Mouse (Mus musculus) gastrocnemius, adult 18-20 months (tissue): ENCODE measurements around the gene Olfr1174-ps. TPM values are rescaled to one million over a fixed set of nuclear protein-coding genes. Genes with fewer than 3 reads are reported as not detected.

ENCODE experiments used
- DNase-seq: peaks from one replicate; pipeline ENCODE4 v3.0.0; 2021; ENCODE audit warnings: low spot score
- long read RNA-seq, 2 experiments: library from polyadenylated mRNA; stranded (forward); transcript quantifications; one replicate each; pipeline ENCODE4 v2.0.0; 2021
- total RNA-seq, 2 experiments: library from RNA; stranded (reverse); gene quantifications; 2 replicates each; pipeline ENCODE4 v1.2.3; 2021

Gene Olfr1174-ps
- total RNA-seq, result not detected
- long read RNA-seq, experiment 1, result 0 reads
- long read RNA-seq, experiment 2, result 0 reads

DNA sequence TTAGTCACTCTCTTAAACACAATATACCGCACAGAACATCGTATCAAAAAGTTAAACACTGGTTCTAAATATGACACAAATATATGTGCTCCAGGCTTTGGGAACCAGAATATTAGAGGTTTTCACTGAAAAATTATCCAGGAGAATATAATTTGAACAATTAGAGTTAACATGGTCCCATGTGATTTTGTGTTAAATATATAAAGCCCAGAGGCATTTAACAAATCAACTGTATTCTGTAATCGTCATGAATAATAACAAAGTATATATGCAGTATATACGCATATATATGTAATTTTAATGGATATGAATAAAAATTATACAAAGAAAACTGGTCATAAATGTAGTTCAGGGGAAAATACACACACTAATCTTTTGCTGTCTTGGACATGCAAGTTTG is at the start of gene Olfr1174-ps:
Gene Olfr1174-ps, minus strand, starts transcription at position 101 of the 400 bp plus-strand sequence.
- no peak for DNase-seq

DNA sequence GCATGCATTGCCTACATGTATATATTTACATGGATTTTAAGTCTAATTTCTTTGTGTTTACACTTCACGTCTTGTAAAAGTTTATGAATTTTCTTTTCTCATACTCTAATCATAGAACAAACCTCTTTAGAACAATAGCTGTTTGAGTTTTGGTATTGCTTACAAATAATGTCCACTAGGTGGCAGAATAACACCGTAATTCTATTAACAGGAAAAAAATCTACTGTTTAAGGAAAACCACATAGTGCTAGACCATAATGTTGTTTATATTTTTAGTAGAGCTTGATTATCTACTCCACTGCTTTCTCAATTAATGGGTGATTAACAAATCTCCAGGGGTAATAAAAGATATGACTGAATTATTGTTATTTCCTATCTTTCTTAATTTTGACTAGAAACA is 41.4 kb upstream of the Olfr1174-ps start:
- DNase-seq, result no peak

DNA sequence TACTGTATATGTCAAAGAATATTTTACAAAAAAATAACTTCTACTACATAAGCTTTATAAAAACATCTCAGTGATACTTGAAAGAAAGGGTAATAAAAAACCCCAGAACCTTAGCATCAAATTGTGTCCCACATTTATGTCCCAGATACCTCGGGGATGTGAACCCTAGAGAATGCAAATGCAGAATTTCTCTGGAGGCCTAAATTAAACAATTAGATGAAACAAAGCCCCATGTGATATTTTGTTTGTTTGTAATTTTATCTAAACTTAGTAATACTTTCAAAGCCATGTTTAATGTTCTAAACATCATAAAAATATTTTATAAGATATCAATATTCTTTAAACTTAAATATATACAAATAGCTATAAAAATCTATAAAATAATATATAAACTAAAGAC is 31.5 kb upstream of the Olfr1174-ps start, which contains the start of gene Olfr1177-ps:
Gene Olfr1177-ps, minus strand, starts transcription at position 101 of the 400 bp plus-strand sequence.
- DNase-seq, result no peak

DNA sequence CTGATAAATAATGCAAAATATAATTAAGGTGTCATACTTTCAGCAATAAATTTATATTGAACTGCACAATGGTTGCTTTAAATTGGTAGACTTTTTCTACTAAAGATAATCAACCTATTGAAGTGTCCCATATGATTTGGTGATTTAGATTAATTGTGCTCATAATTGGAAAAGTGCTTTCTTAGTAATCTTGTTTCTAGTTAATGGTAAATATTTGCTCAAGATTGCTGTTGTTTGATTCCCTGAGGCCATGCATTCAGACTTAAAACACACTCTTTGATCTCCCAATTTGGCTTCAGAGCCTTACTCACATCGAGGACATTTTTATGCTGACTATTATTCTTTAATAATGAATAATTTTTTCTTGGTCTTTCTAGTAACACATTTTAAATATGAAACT is 21.5 kb upstream of the Olfr1174-ps start, which contains the start of gene Olfr1176:
Gene Olfr1176, plus strand, starts transcription at position 301 of the 400 bp plus-strand sequence.
- DNase-seq, result no peak

DNA sequence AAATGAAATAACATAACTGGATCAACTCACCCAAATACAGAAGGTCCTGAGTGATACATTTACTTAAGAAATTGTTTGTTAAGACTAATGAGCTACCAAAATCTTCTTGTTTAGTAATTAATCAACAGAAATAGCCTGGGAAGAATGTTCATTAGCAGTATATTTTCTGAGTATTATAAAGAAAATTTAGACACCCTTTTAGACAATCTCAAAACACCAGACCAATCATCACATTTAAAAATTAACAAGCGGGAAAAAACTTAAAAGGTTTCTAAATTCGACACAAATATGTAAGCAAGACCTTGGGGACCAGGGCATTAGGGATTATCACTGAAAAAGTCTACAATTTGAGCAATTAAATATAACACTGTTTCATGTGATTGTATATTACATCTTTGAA is 12.2 kb upstream of the Olfr1174-ps start, which contains the start of gene Olfr1175-ps:
Gene Olfr1175-ps, minus strand, starts transcription at position 101 of the 400 bp plus-strand sequence.
- DNase-seq, result no peak

DNA sequence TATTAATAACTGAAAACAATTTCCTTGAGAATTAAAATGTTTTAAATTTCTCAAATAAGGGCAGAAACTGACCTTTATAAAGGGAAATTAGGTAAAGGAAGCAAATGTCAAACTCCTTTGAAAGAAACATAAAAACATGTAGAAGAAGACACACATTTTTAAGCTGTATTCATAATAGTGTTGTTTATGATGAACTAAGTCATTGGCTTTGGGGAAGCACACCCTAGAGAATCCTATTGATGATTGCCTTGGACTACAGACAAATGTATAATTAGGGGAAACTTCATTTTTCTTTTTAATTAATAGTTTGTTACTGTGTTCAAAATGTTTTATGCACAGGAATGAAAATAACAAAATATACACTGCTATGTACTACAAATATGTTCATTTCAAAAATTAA is 35.2 kb downstream of the Olfr1174-ps start, which contains the start of gene Olfr1173:
Gene Olfr1173, minus strand, starts transcription at position 101 of the 400 bp plus-strand sequence.
- no peak for DNase-seq

Other genes with a start within 250 kb of the Olfr1174-ps start
- gene Olfr1163, start 243.3 kb downstream of the Olfr1174-ps start, total RNA-seq, result not detected
- gene Olfr1164, start 221.2 kb downstream of the Olfr1174-ps start, total RNA-seq, result not detected
- gene Olfr1166, start 186.9 kb downstream of the Olfr1174-ps start, total RNA-seq, result not detected
- not detected for gene Olfr1167, start 159.9 kb downstream of the Olfr1174-ps start, total RNA-seq
- not detected for gene Olfr1168, start 133.3 kb downstream of the Olfr1174-ps start, total RNA-seq
- gene Olfr1170, start 86.8 kb downstream of the Olfr1174-ps start, total RNA-seq, result not detected
- not detected for gene Olfr1173, start 35.3 kb downstream of the Olfr1174-ps start, total RNA-seq
- not detected for gene Olfr1175-ps, start 12.1 kb upstream of the Olfr1174-ps start, total RNA-seq
- gene Olfr1176, start 21.6 kb upstream of the Olfr1174-ps start, total RNA-seq, result not detected
- not detected for gene Olfr1177-ps, start 31.4 kb upstream of the Olfr1174-ps start, total RNA-seq
- gene Olfr1178, start 71.9 kb upstream of the Olfr1174-ps start, total RNA-seq, result not detected
- not detected for gene Olfr1179, start 91.3 kb upstream of the Olfr1174-ps start, total RNA-seq
- gene Olfr1180, start 104.0 kb upstream of the Olfr1174-ps start, total RNA-seq, result not detected
- not detected for gene Olfr1181, start 111.0 kb upstream of the Olfr1174-ps start, total RNA-seq
- gene Gm13757, start 134.0 kb upstream of the Olfr1174-ps start, total RNA-seq, result not detected
- not detected for gene Olfr1183, start 139.7 kb upstream of the Olfr1174-ps start, total RNA-seq
- not detected for gene Olfr1184, start 168.5 kb upstream of the Olfr1174-ps start, total RNA-seq
- not detected for gene Olfr1185-ps1, start 178.2 kb upstream of the Olfr1174-ps start, total RNA-seq
- not detected for gene Olfr1186, start 203.4 kb upstream of the Olfr1174-ps start, total RNA-seq
- not detected for gene Olfr1188, start 241.8 kb upstream of the Olfr1174-ps start, total RNA-seq